Mouse (Mus musculus) embryonic facial prominence, embryonic 15.5 days (tissue): Measurements from ENCODE around the gene Ndufaf8. TPM values are rescaled to one million over a fixed set of nuclear protein-coding genes. Genes with fewer than 3 reads are reported as not detected.

ENCODE experiments used
- ATAC-seq: fragments of 200-750 bp; cut with Nextera tagmentation; 2 replicates; pipeline ENCODE4 v1.8.0; 2017; ENCODE audit warnings: low read depth, moderate TSS enrichment; ENCODE audit not compliant: insufficient number of reproducible peaks, low FRiP score, low TSS enrichment
- H3K27ac ChIP-seq: fragments of 300-500 bp; sonication (generic); replicated peaks from 2 replicates; pipeline ENCODE4 v1.5.1; 2015; ENCODE audit warnings: mild to moderate bottlenecking, inconsistent platforms
- H3K27me3 ChIP-seq: fragments of 300-500 bp; sonication (generic); 2 replicates; pipeline ENCODE4 v1.6.1; 2015; ENCODE audit warnings: inconsistent platforms
- H3K36me3 ChIP-seq: fragments of 300-500 bp; sonication (generic); 2 replicates; pipeline ENCODE4 v1.6.1; 2015; ENCODE audit warnings: mild to moderate bottlenecking, inconsistent platforms
- H3K4me1 ChIP-seq: fragments of 300-500 bp; sonication (generic); 2 replicates; pipeline ENCODE4 v1.6.1; 2015; ENCODE audit warnings: inconsistent platforms
- H3K4me2 ChIP-seq: fragments of 300-500 bp; sonication (generic); replicated peaks from 2 replicates; pipeline ENCODE4 v1.6.1; 2015; ENCODE audit warnings: mild to moderate bottlenecking, inconsistent platforms
- H3K4me3 ChIP-seq: fragments of 300-500 bp; sonication (generic); replicated peaks from 2 replicates; pipeline ENCODE4 v1.5.1; 2015; ENCODE audit warnings: mild to moderate bottlenecking, inconsistent platforms
- H3K9ac ChIP-seq: fragments of 300-500 bp; sonication (generic); 2 replicates; pipeline ENCODE4 v1.6.1; 2015; ENCODE audit warnings: inconsistent platforms
- H3K9me3 ChIP-seq: fragments of 300-500 bp; sonication (generic); replicated peaks from 2 replicates; pipeline ENCODE4 v1.6.1; 2016; ENCODE audit warnings: inconsistent platforms
- WGBS: fragments of 180-500 bp; shearing (Covaris S2); methylation state at CpG from one replicate; pipeline ENCODE4 v1.1.7; 2015; 5-methylcytosine and 5-hydroxymethylcytosine counted together
- polyA plus RNA-seq: library from polyadenylated mRNA; unstranded; fragments of >200 nt; fragmentation: Nextera tagmentation; extraction: Ambion mirVana; gene quantifications from 2 replicates; pipeline ENCODE4 v1.2.1, GENCODE M21; 2015

The Ndufaf8 gene
- polyA plus RNA-seq, 1 experiment from 2014 or later: 80.6 TPM

DNA sequence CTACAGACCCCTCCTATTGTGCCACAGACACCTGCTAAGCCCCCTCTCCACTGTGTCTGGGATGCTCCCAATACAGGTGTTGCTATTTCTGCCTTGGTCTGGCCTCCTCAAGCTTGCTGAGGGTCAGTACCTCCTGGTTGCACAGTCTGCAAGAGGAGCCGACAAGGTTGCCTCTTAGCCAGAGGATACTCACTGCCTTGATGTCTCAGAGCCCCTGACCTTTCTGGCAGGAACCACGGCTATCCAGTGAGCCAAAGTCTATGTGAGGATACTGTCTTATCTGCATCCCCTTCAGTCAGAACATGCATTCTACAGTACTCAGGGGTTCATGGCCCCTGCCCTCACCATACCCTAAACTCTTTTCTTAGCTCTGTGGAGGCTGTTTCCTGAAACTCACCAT is 18.9 kb downstream of the Ndufaf8 start:
- ATAC-seq: no peak
- Histone ChIP-seq H3K9me3 (no peaks in the 10 kb centered on the region), H3K9ac (no peak overlapping the region), H3K36me3 (peaks cover 28% of the 10 kb centered on the region), H3K27me3 (no peaks in the 10 kb centered on the region), H3K4me1 (peaks cover 15% of the 10 kb centered on the region; the same call in 1 of the 2 replicates), H3K27ac (no peak overlapping the region), H3K4me2 (no peak overlapping the region), H3K4me3 (no peak overlapping the region)
- 84% methylated on average over 2 of the region's 2 CpGs for WGBS

DNA sequence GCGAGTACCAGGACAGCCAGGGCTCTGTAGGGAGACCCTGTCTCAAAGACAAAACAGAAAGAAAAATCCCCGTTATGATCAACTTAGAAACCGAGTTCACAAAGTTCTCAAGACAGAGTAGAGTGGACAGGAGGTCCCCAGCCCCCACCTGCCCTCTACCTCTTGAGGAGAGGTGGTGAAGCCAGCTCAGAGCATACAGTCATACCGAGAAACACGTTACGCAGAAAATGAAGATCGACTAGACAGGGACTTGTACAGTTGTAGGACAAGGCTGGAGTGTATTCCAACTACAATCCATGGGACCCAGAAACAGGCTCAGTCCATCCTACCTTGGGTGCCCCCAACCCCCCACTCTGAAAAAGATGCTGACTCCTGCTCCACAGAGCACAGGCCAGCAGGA is 20.4 kb downstream of the Ndufaf8 start:
- no peak for ATAC-seq
- Histone ChIP-seq H3K4me2 (no peak overlapping the region), H3K36me3 (peaks cover 40% of the 10 kb centered on the region)

DNA sequence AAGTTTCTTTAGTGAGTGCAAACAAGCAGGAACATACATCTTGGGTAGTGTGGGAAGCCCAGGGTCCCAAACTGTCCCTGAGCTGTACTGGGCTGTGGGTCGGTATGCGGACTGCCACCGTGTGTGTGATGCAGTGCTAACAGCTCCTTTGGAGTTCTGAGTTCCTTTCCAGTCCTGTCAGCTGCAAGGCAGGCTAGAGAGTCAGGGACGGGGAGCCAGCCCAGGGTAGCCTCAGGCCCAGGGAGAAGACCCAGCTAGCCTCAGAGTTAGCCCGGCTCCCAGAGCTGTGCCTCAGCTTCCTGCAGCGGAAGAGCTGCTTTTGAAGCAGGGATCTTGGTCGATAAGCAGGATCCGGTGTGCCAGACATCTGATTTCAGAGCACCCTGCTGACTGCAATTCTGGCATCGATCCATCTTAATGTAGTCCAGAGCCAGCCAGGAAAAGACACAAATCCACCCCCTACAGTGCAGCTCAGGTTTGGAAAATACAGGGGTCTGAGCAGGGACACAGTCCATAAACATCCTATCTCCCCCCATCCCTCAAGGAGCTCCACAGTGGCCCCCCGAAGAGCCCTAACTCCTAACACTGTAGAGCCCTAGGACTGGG is 21.3 kb downstream of the Ndufaf8 start:
- no peak overlapping the region for H3K4me3 ChIP-seq
- peaks cover 15% of the 10 kb centered on the region; the same call in 1 of the 2 replicates for H3K4me1 ChIP-seq
- no peak overlapping the region for H3K4me2 ChIP-seq
- WGBS: 54% methylated on average over 10 of the region's 10 CpGs
- no peaks in the 10 kb centered on the region for H3K27me3 ChIP-seq
- peaks cover 40% of the 10 kb centered on the region for H3K36me3 ChIP-seq
- no peak overlapping the region for H3K27ac ChIP-seq
- no peak for ATAC-seq
- H3K9me3 ChIP-seq: no peaks in the 10 kb centered on the region
- no peak overlapping the region for H3K9ac ChIP-seq

More for the DNA sequence above, 20.4 kb downstream of the Ndufaf8 start:
- Histone ChIP-seq H3K27ac (no peak overlapping the region), H3K9ac (no peak overlapping the region), H3K4me1 (peaks cover 15% of the 10 kb centered on the region; the same call in 1 of the 2 replicates), H3K27me3 (no peaks in the 10 kb centered on the region), H3K4me3 (no peak overlapping the region), H3K9me3 (no peaks in the 10 kb centered on the region)
- 93% methylated on average over 7 of the region's 7 CpGs for WGBS

DNA sequence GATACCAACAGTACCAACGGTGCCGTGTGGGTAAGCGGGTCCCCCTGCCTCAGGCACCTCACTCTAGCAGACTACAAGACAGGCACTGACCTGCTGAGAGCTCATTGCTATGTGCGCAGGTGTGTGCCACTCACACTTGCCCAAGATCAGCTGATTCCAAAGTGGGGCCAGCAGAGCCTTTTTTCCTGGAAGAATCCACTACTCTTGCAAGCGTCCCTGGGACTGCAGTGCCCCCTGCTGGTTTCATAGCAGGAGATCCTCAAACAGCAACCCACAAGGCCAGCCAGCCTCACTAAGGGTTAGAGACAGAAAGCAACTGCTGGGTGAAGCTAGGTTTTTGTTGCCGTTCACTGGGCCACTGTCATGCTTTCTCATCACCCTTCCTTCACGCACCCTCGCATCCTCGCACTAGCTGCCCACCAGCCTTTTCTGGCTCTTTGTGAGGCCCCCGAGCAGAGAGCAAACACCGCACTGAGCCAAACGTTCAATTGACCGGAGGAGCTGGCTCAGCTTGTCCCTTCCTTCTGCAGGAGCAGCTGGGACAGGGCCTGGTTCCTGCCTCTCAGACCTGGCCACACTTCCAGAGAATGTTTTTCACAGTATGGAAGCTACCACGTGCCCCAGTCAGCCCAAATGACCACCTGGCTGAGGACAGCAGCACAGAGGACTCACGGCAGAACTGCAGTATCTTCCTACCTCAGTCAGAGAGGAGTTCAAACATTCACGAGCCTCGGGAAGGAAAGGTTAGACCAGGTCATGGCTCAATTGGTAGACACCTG is 22.1 kb downstream of the Ndufaf8 start:
- Histone ChIP-seq H3K9me3 (no peaks in the 10 kb centered on the region), H3K36me3 (peaks cover 40% of the 10 kb centered on the region), H3K4me1 (peaks cover 15% of the 10 kb centered on the region; the same call in 1 of the 2 replicates), H3K9ac (no peak overlapping the region), H3K4me2 (no peak overlapping the region), H3K27ac (no peak overlapping the region), H3K27me3 (no peaks in the 10 kb centered on the region), H3K4me3 (no peak overlapping the region)
- WGBS: 78% methylated on average over 17 of the region's 17 CpGs
- no peak for ATAC-seq

DNA sequence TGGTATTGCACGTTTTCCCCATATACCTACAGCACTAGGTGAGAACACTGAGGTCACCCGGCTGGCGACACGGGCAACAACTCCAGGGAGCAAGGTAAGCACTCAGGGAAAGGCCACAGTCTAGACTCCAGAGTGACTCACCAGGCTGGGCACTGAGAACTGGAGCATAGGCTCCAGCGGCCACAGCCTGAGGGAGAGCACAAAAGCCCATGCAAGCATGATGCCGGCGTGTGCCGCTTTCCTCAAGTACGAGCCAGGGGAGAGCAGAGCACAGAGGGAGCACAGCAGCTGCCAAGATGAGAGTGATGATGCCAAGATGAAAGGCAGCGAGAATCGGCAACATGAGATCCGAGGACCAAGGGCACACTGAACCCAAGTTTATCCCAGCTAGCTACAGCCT is 23.4 kb downstream of the Ndufaf8 start:
- Histone ChIP-seq H3K36me3 (peaks cover 38% of the 10 kb centered on the region), H3K4me1 (peaks cover 15% of the 10 kb centered on the region; the same call in 1 of the 2 replicates)
- no peak for ATAC-seq

DNA sequence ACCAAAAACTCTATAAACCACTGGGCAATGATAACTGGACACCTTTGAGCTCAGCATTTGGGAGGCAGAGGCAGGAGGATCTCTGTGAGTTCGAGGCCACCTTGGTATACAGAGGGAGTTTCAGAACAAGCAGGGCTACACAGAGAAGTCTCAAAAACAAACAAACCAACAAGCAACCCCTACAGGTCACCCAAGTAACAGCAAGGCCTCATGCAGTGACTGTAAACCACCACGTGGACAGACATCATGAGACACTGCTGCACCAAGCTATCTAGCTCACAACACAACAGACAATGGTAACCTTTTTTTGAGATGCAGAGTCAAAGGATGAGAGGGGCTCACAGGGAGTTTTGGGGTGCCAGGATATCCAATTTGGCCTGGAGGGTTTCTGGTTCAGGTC is 28.1 kb downstream of the Ndufaf8 start:
- 84% methylated on average over 2 of the region's 2 CpGs for WGBS
- Histone ChIP-seq H3K36me3 (peaks cover 63% of the 10 kb centered on the region), H3K27ac (no peak overlapping the region), H3K4me3 (no peak overlapping the region), H3K27me3 (no peaks in the 10 kb centered on the region), H3K9ac (no peak overlapping the region), H3K4me2 (no peak overlapping the region), H3K9me3 (no peaks in the 10 kb centered on the region), H3K4me1 (no peaks in the 10 kb centered on the region)
- ATAC-seq: no peak

More for the DNA sequence above, 23.4 kb downstream of the Ndufaf8 start:
- no peaks in the 10 kb centered on the region for H3K27me3 ChIP-seq
- no peak overlapping the region for H3K9ac ChIP-seq
- no peaks in the 10 kb centered on the region for H3K9me3 ChIP-seq
- H3K27ac ChIP-seq: no peak overlapping the region
- no peak overlapping the region for H3K4me2 ChIP-seq
- H3K4me3 ChIP-seq: no peak overlapping the region
- 81% methylated on average over 12 of the region's 12 CpGs for WGBS

DNA sequence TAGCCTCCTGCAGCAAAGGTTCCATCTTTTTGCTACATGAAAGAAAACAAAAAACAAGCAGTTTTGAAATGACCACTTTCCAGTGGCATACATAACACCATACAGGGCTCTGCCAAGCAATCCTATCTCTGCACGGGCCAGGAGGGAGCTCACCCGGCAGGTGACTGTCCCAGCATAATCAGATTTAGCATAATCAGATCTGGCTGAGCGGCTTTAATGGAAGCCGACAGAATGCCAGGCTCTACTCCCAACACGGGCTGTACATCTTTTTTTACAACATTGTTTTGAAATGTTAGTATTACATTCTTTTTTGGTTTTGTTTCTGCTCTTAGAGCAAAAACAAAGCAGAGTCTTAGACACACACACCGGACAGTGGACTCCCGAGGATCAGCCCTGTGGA is 30.6 kb downstream of the Ndufaf8 start:
- ATAC-seq: no peak
- Histone ChIP-seq H3K4me2 (no peak overlapping the region), H3K27ac (no peak overlapping the region), H3K4me1 (no peaks in the 10 kb centered on the region), H3K27me3 (no peaks in the 10 kb centered on the region), H3K9me3 (no peaks in the 10 kb centered on the region), H3K36me3 (peaks cover 66% of the 10 kb centered on the region), H3K9ac (no peak overlapping the region), H3K4me3 (no peak overlapping the region)
- WGBS: 78% methylated on average over 7 of the region's 7 CpGs

DNA sequence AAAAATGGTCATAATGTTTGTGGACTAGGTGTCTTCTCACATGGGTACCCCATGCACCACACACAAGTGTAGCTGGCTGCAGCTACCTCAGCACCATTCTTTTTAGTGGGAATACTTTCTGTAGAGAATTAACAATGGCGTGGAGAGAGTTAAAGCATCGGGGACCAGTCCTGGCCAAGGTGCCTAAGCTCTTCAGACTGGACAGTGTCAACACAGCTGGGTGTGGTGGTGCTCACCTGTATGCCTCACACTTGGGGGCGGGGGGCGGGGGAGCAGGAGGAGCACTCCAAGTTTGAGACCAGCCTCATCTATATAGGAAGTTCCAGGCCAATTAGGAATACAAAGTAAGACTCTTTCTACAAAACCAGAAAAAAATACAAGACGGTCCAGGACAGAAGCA is 35.4 kb downstream of the Ndufaf8 start:
- Histone ChIP-seq H3K27ac (no peak overlapping the region), H3K4me1 (no peaks in the 10 kb centered on the region), H3K9me3 (no peaks in the 10 kb centered on the region), H3K4me3 (no peak overlapping the region), H3K27me3 (no peaks in the 10 kb centered on the region), H3K36me3 (peaks cover 69% of the 10 kb centered on the region), H3K4me2 (no peak overlapping the region), H3K9ac (no peak overlapping the region)
- no peak for ATAC-seq
- 93% methylated on average over 5 of the region's 5 CpGs for WGBS

DNA sequence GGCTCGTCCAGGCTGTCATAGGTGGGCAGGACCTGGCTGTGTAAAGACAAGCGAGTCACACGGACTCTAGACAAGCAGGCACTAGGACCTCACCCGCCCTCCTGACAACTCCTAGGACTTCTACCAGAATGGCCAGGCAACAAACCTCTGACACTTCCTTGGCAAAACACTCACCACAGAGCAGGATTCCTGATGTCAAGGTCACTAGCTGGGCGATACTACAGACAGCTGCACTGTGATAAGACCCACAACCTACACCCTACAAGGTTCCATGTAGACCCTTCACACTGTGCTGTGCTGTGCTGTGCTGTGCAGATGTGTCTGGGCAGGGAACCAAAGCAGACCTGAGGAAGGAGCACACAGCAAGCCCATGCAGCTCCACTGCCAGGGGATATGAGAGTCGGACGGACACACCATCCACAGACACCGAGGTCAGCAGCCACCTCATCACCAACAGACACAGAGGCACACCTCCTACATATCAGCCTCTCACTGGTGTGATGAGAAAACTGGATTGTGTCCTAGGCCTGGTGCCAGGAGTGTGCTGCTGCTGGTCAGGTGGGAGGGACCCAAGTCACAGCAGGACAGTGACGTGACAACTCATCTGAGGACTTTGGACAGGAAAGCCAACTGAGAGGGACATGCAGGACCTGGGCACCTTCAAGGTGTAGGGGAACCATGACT is 36.3 kb downstream of the Ndufaf8 start:
- Histone ChIP-seq H3K9ac (no peak overlapping the region), H3K27me3 (no peaks in the 10 kb centered on the region), H3K4me1 (no peaks in the 10 kb centered on the region), H3K36me3 (peaks cover 62% of the 10 kb centered on the region), H3K9me3 (no peaks in the 10 kb centered on the region), H3K27ac (no peak overlapping the region), H3K4me3 (no peak overlapping the region), H3K4me2 (no peak overlapping the region)
- WGBS: 92% methylated on average over 9 of the region's 9 CpGs
- 0 out of 2 replicates have a peak, but pooled peaks have one; percentile 27 for ATAC-seq

DNA sequence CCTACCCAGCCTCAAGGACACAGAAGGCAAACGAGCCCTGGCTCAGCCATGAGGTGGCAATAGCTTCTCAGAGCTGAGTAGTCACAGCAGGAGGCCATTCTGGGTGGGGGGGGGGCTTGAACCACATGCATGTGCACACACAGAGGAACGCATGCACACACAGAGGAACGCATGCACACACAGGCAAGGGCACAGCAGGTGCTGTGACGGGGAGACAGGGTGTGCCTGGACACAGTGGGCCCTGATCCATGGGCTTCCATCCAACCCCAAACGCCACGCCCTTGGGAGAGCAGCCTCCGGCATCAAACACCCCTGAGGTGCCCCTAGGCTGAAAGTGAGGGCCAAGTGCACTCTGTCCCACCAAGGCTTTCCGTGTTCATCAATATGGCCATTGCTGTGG is 37.5 kb downstream of the Ndufaf8 start:
- WGBS: 79% methylated on average over 8 of the region's 8 CpGs
- Histone ChIP-seq H3K4me1 (no peaks in the 10 kb centered on the region), H3K9me3 (no peaks in the 10 kb centered on the region), H3K36me3 (peaks cover 53% of the 10 kb centered on the region), H3K27me3 (no peaks in the 10 kb centered on the region), H3K9ac (no peak overlapping the region), H3K4me3 (no peak overlapping the region), H3K27ac (no peak overlapping the region), H3K4me2 (no peak overlapping the region)
- ATAC-seq: no peak

DNA sequence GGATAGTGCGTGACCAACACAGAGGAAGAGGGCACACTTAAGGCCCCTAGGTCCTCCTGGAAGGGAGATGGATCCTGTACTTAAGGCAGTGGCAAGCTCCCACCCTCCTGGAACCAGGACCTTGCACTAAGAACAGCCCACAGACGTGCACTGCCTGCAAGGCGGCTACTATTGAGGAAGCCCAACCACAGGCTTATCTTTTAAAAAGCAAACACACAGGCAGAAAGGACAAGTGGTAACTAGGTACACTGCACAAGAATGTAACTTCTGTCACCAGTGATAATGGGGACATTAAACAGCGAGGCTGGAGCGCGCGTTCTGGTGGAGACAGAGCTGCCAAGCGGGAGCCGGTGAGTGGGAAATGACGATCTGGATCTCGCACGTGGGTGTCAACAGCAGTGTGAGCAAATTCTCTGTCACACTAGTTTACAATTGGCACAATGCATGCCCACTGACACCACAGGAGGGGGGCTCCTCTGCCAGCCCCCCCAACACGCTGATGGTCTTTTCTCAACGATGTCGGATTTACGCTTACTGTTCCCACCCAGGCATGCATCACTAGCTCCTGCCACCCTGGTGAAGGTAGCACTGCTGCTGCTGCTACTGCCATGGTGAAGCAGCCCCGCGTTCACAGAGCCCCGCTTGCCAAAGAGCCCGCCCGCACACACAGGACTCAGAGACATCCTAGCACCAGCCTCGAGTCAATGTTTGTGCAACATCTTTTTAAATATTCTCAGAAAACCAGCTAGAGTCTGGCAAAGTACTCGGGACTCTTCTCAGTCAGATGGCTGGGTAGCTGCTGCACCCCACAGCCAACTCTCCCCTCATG is 38.3 kb downstream of the Ndufaf8 start:
- H3K36me3 ChIP-seq: peaks cover 46% of the 10 kb centered on the region
- H3K9ac ChIP-seq: no peak overlapping the region
- H3K4me3 ChIP-seq: no peak overlapping the region
- H3K4me1 ChIP-seq: no peaks in the 10 kb centered on the region
- H3K27ac ChIP-seq: no peak overlapping the region
- no peaks in the 10 kb centered on the region for H3K9me3 ChIP-seq
- ATAC-seq: no peak
- no peak overlapping the region for H3K4me2 ChIP-seq
- 78% methylated on average over 23 of the region's 23 CpGs for WGBS
- no peaks in the 10 kb centered on the region for H3K27me3 ChIP-seq
